Mouse (Mus musculus) adrenal gland, postnatal 25 days (tissue): Measurements from ENCODE around the gene Haus3. TPM values are rescaled to one million over a fixed set of nuclear protein-coding genes. Genes with fewer than 3 reads are reported as not detected.

Experiments used
- DNase-seq: peaks from one replicate; pipeline ENCODE4 v3.0.0; 2021; ENCODE audit warnings: mixed read lengths
- long read RNA-seq: library from polyadenylated mRNA; stranded (forward); transcript quantifications from one replicate; pipeline ENCODE4 v2.0.0, GENCODE M21; 2021
- total RNA-seq: library from RNA; stranded (reverse); gene quantifications from 2 replicates; pipeline ENCODE4 v1.2.3, GENCODE M21; 2021

Gene Haus3
- 10.1 and 12.5 TPM in 2 replicates for total RNA-seq
- long read RNA-seq, transcript Haus3-201 (5 exons, 2,073 nt) = major isoform, 10 of 14 reads
- long read RNA-seq, partial matches to known transcripts = 4 of 14 reads
- long read RNA-seq, other reads (novel, unspliced or antisense) = 0 of 14 reads

GRCm38 (mm10) chr5:34168950-34169891 is at the start of gene Haus3, which contains the start of gene Poln:
TSS of gene Haus3 (minus strand) at chr5:34169527.
TSS of gene Poln (minus strand) at chr5:34169448.
- peak; percentile 96 for DNase-seq

GRCm38 (mm10) chr5:34218672-34219071 is 49.3 kb upstream of the Haus3 start:
- no peak for DNase-seq

GRCm38 (mm10) chr5:34217756-34218155 is 48.4 kb upstream of the Haus3 start:
- DNase-seq = no peak

DNA sequence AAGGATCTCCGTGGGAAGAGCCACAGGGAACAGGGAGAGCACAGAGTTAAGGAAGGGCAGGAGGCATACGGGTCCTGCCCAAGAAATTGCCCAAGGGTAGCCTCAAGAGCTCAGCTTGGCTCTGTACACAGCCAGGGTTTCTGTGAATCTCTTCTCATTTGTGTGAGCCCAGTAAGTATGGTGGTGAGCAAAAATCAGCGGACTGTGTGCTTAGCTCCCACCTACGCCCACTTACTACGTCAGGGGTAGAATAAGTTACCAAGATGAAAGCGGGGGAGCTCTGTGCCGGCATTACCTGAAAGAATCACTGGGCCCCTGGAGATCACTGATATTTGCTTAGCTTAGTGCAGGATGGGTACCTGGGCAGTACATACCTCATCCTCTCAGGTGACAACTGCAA is 46.7 kb upstream of the Haus3 start:
- DNase-seq = no peak

DNA sequence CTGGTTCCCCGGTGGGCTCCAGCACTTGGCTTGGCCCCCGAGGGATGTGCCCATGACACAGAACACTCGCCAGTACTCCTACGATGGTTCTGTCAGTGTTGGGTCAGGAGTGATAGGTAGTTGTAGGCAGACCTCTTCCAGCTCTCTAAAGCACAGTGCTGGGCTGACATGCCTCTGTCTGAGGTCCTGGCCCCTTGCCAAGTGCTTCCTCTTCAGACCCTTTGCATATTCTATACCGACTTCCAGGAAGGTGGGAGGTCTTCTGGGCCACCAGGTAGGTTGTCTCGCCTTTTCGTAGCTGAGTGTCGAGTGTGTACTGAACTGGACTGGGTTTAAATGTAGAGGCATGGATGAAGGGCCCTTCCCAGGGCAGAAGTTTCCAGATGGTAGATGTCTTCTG is 44.3 kb upstream of the Haus3 start:
- no peak for DNase-seq

DNA sequence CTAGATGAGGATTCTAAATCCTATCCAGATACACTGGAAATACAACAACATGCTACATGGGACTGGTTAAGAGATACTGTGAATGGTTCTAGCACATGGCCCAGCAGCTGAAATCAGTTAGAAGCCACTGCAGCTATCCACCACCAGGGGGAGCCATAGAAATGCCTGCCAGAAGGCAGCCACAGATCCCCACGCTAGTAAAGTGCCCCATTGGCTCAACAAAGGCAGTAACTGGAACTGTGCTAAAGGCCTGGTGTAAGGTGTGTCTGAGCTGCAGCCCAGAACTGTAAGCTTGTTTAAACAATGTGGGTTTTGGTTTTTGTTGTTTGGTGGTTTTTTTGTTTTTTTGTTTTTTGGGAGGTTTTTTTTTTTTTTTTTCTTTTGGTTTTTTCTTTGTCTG is 41.0 kb upstream of the Haus3 start:
- peak; percentile 74 for DNase-seq

- no peak for DNase-seq
Measured at GRCm38 (mm10) chr5:34207503-34207902, 38.2 kb upstream of the Haus3 start.

DNA sequence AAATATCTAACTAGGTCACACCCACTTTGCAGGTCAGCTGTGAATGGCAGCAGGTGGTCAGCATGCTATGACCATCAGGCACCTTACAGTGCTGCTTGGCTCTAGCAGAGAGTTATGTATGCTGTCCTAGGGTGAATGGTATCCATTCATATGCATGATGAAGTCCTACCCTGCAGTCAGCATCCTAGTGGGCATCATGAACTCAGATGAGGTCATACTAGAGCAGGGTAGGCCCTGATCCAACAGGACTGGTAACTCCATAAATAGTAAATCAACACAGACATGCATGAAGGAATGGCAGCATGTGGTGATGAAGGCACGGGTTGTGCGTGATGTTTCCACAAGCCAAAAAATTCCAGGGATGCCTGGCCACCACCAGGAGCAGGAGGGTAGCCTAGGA is 36.5 kb upstream of the Haus3 start:
- no peak for DNase-seq

- DNase-seq = no peak
Measured at GRCm38 (mm10) chr5:34204911-34205310, 35.6 kb upstream of the Haus3 start.

- DNase-seq = no peak
Measured at GRCm38 (mm10) chr5:34202006-34202405, 32.7 kb upstream of the Haus3 start.

- DNase-seq = no peak
Measured at GRCm38 (mm10) chr5:34201396-34201795, 32.1 kb upstream of the Haus3 start.

DNA sequence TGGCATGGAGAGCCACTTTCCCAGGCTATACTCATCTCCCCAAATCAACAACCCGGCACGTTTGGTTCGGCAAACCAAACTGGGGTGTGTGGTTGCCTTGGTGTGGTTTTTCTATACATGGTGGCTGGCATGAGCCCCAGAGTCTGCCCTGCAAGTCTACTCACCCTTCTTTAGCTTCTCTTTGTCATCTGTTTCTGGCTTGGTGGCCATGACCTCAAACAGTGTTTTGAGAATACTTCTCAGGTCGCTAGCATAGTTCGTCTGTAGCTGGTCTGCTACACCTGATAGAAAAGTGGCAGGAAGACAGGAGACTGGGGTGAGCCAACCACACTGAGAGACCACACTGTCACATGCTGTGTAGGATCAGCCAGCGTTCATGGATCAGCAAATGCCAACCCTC is 29.3 kb upstream of the Haus3 start:
- no peak for DNase-seq

DNA sequence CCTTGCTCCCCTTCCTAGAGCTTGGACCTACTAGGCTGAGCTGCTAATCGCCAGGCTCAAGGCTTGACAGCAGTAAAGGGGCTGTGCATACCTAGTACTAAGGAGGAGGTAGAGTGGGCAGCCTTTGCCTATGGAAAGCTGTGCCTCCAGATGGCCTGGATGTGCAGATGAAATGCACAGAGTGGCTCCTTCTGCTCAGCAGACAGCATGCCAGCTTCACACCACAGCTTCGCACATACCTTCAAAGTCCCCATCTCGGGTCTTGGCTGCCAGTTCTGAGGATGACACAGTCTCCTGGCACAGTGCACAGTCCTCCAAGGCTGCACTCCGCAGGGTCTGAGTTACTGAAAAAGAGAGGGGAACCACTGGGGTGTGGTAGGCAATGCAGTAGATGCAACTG is 27.9 kb upstream of the Haus3 start:
- DNase-seq = peak; percentile 27

DNA sequence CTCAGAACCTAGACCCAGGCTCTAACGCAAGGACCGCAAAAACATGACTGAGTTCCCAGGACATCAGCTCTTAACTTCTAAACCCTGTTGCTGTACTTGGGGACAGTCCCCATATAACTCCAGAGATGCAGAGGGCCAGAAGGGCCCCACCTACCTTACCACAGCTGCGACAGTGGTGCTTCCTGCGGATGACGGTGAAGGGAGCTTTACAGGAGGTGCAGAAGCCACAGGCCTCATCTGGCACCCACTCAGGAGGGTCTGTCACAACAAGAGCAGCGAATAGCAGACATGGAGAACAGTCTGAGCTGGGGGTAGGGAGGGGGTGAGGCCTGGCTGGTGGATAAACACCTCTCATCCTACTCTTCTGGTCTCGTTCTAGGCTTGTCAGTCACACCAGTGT is 27.1 kb upstream of the Haus3 start:
- DNase-seq = no peak

DNA sequence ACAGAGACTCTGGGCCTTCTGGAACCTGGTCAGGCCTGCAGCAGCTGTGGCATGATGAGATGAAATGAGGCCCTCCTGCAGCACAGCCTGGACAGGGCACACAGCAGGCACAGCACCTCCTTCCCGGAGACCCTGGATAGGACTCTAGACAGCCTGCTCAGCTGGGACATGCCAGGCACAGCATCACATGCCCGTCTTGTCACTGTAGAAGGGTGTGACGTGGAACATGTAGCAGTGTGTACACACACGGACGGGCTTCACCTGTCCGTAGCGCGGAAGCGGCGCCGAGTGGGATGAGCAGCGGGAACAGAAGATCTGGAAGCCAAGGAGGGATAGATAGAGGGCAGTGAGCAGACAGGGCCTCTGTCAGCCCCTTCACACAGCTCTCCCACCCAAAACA is 26.5 kb upstream of the Haus3 start:
- no peak for DNase-seq

GRCm38 (mm10) chr5:34194975-34195662 is 25.8 kb upstream of the Haus3 start:
- DNase-seq = no peak

DNA sequence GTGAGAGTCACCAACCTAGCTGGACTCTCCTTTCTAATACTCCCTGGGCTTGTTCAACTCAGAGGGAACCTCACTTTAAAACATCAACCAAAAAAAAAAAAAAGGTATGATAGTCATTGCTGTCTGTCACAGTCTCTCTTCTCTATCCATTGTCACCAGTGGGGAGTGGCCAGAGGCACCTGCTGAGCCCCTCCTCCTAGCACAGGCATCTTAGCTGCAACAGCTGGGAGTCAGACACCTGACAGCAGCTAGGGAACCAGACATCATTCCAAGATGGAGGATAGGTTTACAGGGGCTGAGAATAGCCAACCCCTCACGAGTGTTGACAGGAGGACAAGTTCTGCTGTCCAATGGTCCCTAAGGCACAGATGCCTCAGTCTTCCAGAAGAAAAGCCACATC is 25.1 kb upstream of the Haus3 start:
- no peak for DNase-seq

- no peak for DNase-seq
Measured at GRCm38 (mm10) chr5:34191843-34192242, 22.5 kb upstream of the Haus3 start.

DNA sequence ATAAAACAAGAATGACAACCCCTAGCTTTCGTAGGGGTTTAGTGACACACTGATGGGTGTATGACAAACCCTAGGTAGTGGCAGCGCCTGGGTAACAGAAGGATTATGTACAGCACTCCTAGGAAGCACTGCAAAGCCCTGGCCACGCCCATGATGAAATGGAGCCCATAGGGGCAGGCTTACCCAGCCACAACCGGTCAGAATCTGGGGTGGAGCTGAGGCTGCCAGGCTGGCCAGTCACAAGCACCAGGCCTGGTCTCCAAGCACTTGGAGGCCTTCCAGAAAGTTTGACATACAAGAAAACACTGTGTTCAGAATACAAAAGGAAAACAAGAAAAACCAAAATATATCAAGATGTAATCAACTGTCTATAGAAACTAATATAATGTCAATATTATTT is 21.7 kb upstream of the Haus3 start:
- DNase-seq = peak; percentile 57

GRCm38 (mm10) chr5:34189521-34189920 is 20.2 kb upstream of the Haus3 start:
- DNase-seq = no peak

DNA sequence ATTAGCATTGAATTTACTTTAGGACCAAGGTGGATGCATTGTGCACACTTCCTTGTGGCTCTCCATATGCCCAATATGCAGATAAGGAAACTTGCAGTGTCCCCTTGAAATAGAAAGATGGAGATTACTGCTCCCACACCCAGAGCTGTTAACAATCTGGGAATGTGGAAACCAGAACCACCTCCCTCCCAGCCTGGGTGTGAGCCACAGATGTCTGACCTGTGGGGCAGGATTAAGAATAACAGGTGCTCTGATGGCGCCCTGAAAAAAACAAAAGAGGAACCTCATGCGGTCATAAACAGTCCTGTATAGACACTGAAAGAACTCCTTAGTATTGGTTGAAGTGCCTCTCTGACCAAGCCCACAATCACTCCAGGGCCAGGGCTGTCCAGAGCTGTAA is 19.5 kb upstream of the Haus3 start:
- DNase-seq = no peak

DNA sequence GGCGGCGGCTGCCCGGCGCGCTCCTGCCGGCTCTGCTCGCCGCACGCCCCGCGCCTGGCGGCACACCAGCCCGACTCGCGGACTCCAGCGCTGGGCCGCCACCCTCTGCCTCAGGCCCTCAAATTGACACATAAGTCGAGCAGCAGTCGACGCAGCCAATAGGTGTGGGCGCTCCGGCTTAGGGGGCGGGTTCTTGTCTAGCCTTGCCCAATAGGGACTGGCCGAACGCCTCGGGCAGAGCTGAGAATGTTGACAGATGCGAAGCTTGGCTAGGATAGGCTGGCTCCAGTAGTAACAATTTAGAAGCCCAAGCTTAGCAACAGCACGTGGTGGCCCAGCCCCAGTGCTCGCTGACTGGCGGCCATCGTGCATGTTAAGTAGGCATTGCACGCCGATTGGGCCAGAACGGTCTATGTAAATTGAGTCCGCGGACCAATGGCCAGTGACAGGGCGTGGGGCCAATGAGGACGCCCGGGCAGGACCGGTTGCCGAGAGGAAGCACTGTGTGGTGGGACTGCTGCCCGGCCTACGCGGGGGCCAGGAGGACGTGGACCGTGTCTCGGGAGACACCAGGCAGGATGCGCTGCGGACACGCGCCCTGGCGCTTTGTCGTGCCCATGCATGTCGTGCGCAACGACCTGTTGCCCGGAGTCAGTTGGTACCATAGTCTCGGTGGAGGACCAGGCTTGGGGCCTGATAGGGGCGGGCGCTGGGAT is 18.4 kb upstream of the Haus3 start, which contains the start of gene Mxd4:
Gene Mxd4, minus strand, starts transcription at position 120 of the 716 bp plus-strand sequence.
- DNase-seq = peak; percentile 99
